In genomic region chrX:77638076-77638475, GRCm38 (mm10) we compare ENCODE assay signal across 8 mouse cellular contexts.
DNase-seq lines count a peak whose midpoint lies in the region; ATAC-seq and TF ChIP-seq lines count a peak whose summit lies in the region.

No protein-coding gene starts in this region.

- no peaks in the 10 kb centered on the region for H3K4me1 ChIP-seq in thymus, adult 2 months (replicated peaks; ENCODE audit: control insufficient read depth, insufficient read depth, low read length)
- H3K4me1 ChIP-seq in intestine, postnatal 0 days (replicated peaks; ENCODE audit: control insufficient read depth, insufficient read depth, low read length), result no peaks in the 10 kb centered on the region

- no peak for TF ChIP-seq CTCF in thymus, adult 2 months (IDR thresholded peaks at IDR 0.05; ENCODE audit: borderline replicate concordance, control insufficient read depth, extremely low read depth, insufficient read depth, low read length, poor library complexity)
- peak; percentile 81 for TF ChIP-seq CTCF in intestine, postnatal 0 days (IDR thresholded peaks at IDR 0.05; ENCODE audit: low read depth)

- no peak for DNase-seq in frontal cortex, postnatal 14 days (ENCODE audit: low spot score in 2 of 2)
- peak; percentile 44 for DNase-seq in thymus, adult 2 months
- DNase-seq in thymus, adult 18-20 months, result no peak
- DNase-seq in cerebellum, postnatal 14 days, result peak; percentile 53 to 69
- peak; percentile 35 for DNase-seq in lung, postnatal 14 days
- DNase-seq in telencephalon, adult 2 months (ENCODE audit: low read depth, low spot score), result peak; percentile 34

- H3K27ac ChIP-seq in thymus, adult 2 months (ENCODE audit: control insufficient read depth, insufficient read depth, low read length), result no peak overlapping the region
- no peak overlapping the region for H3K27ac ChIP-seq in intestine, postnatal 0 days (ENCODE audit: low read depth, low read length)

- ATAC-seq in frontal cortex, adult (ENCODE audit: low TSS enrichment), result peak; percentile 96
- 0 out of 2 replicates have a peak, but pooled peaks have one; percentile 28 for ATAC-seq in intestine, postnatal 0 days

- WGBS in thymus, adult 2 months, result 5% methylated on average over 3 of the region's 3 CpGs
- 9% methylated on average over 3 of the region's 3 CpGs for WGBS in intestine, postnatal 0 days

- no peaks in the 10 kb centered on the region for H3K9me3 ChIP-seq in intestine, postnatal 0 days (ENCODE audit: control insufficient read depth)

- no peak overlapping the region for H3K4me3 ChIP-seq in thymus, adult 2 months (ENCODE audit: control insufficient read depth, insufficient read depth, low read length)
- H3K4me3 ChIP-seq in intestine, postnatal 0 days (ENCODE audit: low read depth, low read length), result no peak overlapping the region

- H3K36me3 ChIP-seq in thymus, adult 2 months (ENCODE audit: control insufficient read depth, insufficient read depth, low read length), result no peaks in the 10 kb centered on the region; the same call in 1 of the 2 replicates
- no peaks in the 10 kb centered on the region for H3K36me3 ChIP-seq in intestine, postnatal 0 days (ENCODE audit: control insufficient read depth, insufficient read depth)

- no peaks in the 10 kb centered on the region for H3K27me3 ChIP-seq in thymus, adult 2 months (ENCODE audit: control insufficient read depth, insufficient read depth, low read length)
- no peaks in the 10 kb centered on the region for H3K27me3 ChIP-seq in intestine, postnatal 0 days (replicated peaks; ENCODE audit: control insufficient read depth, insufficient read depth, low read length)

- no peak for TF ChIP-seq POLR2A in thymus, adult 2 months (IDR thresholded peaks at IDR 0.05; ENCODE audit: control insufficient read depth, extremely low read depth, insufficient read depth, low read length, poor library complexity)

- H3K9ac ChIP-seq in intestine, postnatal 0 days (ENCODE audit: low read depth, low read length), result no peak overlapping the region

- H3K4me2 ChIP-seq in intestine, postnatal 0 days (replicated peaks; ENCODE audit: low read depth), result no peak overlapping the region

Comparison
In these comparisons a context has a peak if more than half of its experiments do, and no peak if none do; other contexts are left out.
1. DNase-seq: peak in thymus, adult 2 months (single experiment), cerebellum, postnatal 14 days (2 of 2), lung, postnatal 14 days (single experiment) and telencephalon, adult 2 months (single experiment); none in frontal cortex, postnatal 14 days (0 of 2) and thymus, adult 18-20 months (0 of 2).